Mouse (Mus musculus) T-cell, adult 66 days (primary cell): ENCODE data around the gene Nckap1. TPM values are rescaled to one million over a fixed set of nuclear protein-coding genes. Genes with fewer than 3 reads are reported as not detected.

ENCODE experiments used
- total RNA-seq, 2 experiments: library from RNA; stranded (reverse); gene quantifications; 3 replicates in 1 of 2; 4 replicates in 1 of 2; pipeline ENCODE4 v1.2.4; 2023

Gene Nckap1
- total RNA-seq, result 1 to 10 TPM; 5.4 to 8.4 TPM

DNA sequence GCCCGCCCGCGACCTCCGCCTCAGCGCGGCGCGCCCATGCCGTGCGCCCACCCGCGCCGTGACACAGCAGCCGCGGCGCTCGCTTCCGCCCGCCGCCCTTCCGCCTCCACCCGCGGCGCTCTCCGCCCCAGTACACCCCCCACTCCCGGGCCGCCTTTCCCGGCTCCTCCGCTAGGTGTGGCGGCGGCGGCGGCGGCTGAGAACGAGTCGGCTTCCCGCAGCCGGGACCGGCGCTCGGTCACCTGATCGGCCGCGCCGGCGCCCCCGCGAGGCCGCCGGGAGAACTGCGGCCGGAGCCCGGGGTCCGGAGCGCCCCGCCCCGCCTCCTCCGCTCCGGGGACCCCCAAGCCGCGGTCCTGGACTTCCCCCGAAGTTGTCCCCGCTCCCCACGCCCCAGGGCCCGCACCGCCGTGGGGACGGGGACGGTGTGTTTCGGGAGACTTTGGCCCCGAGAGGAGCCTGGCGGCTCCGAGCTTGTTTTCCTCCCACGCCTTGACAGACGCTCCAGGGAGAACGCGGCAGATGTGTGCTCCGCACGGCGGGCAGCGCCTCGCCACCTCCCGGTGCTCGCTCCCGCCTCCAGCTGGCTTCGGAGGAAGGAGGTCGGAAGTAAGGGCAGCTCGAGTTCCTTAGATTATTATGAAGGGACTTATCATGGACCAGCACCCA, at the start of gene Nckap1:
Gene Nckap1 (minus strand): TSS at position 338 of the 669 bp plus-strand sequence.

DNA sequence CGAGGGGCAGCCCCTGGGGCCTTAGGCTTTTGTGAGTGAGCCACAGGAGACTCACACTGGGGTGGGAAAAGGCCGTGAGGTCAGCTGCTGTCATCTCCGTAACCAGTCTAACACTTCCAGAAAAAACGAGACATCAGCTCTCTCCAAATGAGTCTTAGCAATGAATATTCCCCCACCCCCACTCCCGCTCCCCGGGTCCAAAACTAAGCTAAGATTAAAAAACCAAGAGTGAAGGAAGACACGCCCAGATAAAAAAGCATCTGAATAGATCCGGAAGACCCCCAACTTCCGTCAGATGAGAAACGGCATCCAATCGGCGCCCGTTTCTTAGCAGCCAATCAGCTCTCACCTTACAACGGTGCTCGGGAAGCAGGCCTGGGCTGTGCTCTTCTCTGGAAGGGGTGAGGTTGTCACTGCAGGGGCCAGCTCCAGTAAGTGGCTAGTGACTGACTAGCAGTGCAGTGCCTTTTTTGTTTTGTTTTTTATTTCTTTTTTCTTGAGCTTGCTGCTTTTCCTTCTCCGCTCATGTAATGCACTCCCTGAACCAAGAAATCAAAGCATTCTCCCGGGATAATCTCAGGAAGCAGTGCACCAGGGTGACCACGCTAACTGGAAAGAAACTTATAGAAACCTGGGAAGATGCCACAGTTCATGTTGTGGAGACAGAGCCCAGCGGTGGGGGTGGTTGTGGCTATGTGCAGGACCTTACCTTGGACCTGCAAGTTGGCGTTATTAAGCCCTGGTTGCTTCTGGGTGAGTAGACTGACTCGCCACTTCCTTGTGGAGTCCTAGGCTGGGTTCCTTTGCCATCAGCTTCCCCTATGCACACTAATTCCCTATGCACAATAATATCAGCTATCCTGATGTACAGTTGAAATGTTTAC, 35.9 kb upstream of the Nckap1 start, which contains the start of the genes Dusp19 and Nup35:
Gene Dusp19 (plus strand): TSS at position 192 of the 884 bp plus-strand sequence.
Gene Nup35 (plus strand): TSS at position 383 of the 884 bp plus-strand sequence.

Other genes starting within 250 kb of the Nckap1 start
- gene Frzb, start 133.8 kb downstream of the Nckap1 start, total RNA-seq, result not detected
- 1 to 10 TPM; 5.6 to 6.6 TPM for gene Dusp19, start 35.7 kb upstream of the Nckap1 start, total RNA-seq
- gene Nup35, start 35.9 kb upstream of the Nckap1 start, total RNA-seq, result 10 to 100 TPM; 24.8 to 25.0 TPM